Mouse (Mus musculus) thymus, adult 2 months (tissue): ENCODE results near the gene Gzmk.

Experiments
- CTCF ChIP-seq: fragments of 200-500 bp; IDR thresholded peaks from 2 replicates; pipeline ENCODE4 v1.5.1; 2012; ENCODE audit warnings: mild to moderate bottlenecking, control low read depth, low read length, moderate library complexity, borderline replicate concordance; ENCODE audit not compliant: control insufficient read depth, poor library complexity, insufficient read depth; ENCODE audit errors: extremely low read depth
- POLR2A ChIP-seq: fragments of 200-500 bp; IDR thresholded peaks from 2 replicates; pipeline ENCODE4 v1.6.1; 2012; ENCODE audit warnings: mild to moderate bottlenecking, low read length, control low read depth, moderate library complexity; ENCODE audit not compliant: control insufficient read depth, poor library complexity, insufficient read depth; ENCODE audit errors: extremely low read depth

DNA sequence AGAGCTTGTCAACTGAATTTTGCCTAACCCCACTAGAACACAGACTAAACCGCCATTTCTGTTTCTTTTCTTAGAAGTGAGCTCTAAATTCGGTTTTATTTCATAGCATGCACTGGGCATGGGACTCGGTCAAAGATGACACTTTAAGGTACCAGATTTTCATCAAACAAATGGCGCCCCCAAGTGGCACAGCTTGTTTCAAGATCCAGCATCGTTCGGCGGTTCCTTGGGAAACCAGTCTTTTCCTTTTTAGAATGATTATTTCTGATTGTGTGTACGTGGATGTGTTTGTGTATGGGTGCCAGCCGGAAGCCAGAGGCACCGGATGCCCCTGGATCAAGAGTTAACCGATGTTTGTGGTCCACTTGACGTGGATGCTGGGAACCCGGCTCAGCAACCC lies 39.5 kb upstream of the Gzmk start:
- TF ChIP-seq POLR2A, result no peak
- no peak for TF ChIP-seq CTCF
